Mouse (Mus musculus) urinary bladder, postnatal 25 days (tissue): Measurements from ENCODE around the gene Rreb1.
"Not testable (repeated sequence)": the region's sequence is repeated elsewhere in the genome, so short reads cannot be mapped to it uniquely, and the experiment has no call there.

Source experiments
- DNase-seq: peaks from one replicate; pipeline ENCODE4 v3.0.0; 2022; ENCODE audit warnings: low spot score

The Rreb1 gene

DNA sequence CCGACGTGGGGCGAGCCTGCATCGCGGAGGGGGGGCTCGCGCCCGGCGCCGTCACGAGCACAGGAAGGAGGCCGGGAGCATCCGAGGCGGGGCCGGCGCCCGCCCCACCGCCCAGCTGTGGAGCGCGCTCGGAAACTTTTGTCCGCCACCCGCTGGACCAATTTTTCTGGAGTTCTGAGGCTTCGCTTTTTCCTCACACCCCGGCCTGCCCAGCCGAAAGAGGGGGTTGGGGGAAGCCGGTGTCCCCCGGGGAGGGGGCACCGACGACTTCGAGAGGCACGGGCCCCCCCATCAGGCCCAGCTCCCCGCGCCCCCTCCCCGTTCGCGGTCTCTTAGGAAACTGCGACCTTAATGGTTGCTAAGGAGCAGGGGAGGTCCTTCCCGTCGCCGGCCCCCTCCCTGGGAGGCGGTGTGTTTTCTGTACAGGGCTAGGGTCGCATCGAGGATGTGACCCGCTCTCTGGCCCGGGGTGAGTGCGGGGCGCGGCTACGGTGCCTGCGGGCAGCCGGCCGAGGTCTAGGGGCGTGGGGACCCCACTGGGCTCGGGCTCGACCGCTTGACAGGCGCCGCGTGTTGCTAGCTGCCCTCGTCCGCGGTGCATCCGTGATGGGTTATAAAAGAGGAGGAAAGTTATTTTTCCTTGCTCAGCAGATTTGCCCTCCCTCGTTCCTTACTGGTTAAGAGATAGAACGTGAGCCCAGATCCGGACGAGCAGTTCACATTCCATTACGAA, 49.2 kb downstream of the Rreb1 start:
- DNase-seq, result peak; percentile 49

DNA sequence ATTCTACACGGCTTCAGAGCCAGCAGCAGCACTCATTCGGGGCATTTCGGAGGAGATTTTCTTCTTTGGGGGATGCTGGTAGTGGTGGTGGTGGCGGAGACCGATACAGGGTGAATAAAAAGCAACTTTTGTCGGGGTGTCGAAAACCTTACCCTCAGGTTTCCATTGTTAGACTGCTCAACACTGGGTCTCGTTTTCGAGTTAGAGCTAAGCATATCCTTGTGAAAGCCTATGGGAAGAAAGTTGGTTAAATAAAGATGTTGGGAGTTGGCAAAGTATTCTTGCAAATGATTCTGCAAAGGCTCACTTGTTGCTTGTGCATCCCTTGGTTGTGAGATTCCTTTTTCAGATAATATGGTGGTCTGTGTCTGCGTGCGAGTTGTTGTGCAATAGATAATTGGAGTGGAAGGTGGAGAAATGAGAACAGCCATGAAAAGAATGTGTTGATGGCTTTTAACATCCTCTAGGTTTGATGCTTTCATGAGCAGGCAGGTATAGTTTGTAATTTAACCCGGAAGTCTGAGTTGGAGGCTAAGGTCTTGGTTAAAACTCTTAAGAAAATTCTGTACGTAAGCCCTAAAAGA, 49.9 kb downstream of the Rreb1 start:
- DNase-seq, result no peak

GRCm38 (mm10) chr13:37828928-37829327, 50.7 kb downstream of the Rreb1 start:
- no peak for DNase-seq

GRCm38 (mm10) chr13:37830256-37830655, 52.1 kb downstream of the Rreb1 start:
- no peak for DNase-seq

GRCm38 (mm10) chr13:37830874-37831311, 52.7 kb downstream of the Rreb1 start:
- no peak for DNase-seq

DNA sequence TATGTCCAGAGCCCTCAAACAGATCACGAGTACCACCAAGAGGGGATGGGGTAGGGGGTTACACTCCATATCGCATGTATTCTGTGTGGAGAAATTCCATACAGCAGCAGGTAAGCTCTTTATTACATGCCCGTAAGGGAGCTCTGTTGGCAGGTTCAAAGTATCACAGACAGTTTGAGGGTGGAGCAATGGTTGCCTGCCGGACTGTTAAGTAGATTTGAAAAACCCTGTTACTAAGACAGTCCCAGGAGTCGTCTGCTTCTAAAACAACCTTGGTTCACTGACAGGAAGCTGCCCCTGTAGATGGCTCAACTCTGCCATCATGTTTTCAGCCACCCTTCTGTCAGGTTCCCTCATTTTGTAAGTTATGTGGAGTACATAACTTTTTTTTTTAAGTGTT, 54.3 kb downstream of the Rreb1 start:
- DNase-seq, result no peak

- DNase-seq, result no peak
Observed at GRCm38 (mm10) chr13:37833500-37833899, 55.3 kb downstream of the Rreb1 start.

GRCm38 (mm10) chr13:37835296-37835695, 57.1 kb downstream of the Rreb1 start:
- DNase-seq, result no peak

DNA sequence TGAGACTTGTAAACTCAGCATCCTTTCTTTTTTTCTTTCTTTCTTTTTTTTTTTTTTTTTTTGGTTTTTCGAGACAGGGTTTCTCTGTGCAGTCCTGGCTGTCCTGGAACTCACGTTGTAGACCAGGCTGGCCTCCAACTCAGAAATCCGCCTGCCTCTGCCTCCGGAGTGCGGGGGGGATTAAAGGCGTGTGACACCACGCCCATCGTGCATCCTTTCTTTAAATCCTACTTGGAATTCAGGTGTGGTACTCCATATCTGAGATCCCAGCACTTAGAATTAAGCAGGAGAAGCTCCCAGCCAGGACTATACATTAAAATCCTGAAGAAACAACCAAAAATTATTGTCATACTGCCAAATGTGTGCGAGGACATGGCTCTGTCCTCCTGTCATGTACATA, 57.6 kb downstream of the Rreb1 start:
- not testable (repeated sequence) for DNase-seq

DNA sequence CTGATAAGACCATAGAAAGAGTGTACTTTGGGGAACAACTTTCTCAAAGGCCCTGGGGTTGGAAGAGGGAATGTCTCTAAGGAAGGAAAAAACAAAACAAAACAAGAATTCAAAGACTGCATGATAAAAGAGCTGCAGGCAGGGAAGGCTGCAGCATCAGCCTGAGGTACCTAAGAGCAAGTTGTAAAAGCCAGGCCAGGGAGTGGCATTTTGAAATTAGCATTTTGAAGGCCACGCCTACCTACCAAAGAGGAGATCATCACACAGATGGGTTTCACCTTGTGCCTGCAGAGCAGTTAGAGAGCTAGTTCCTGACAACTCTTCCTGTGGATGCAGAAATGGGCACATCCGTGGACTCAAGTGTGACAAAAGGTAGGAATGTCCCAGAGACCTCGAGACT, 59.2 kb downstream of the Rreb1 start:
- DNase-seq, result no peak

GRCm38 (mm10) chr13:37838260-37839183, 60.3 kb downstream of the Rreb1 start:
- no peak for DNase-seq

- no peak for DNase-seq
Observed at GRCm38 (mm10) chr13:37843241-37843640, 65.0 kb downstream of the Rreb1 start.

GRCm38 (mm10) chr13:37843844-37844243, 65.6 kb downstream of the Rreb1 start:
- DNase-seq, result no peak

- DNase-seq, result no peak
Observed at GRCm38 (mm10) chr13:37845156-37845555, 67.0 kb downstream of the Rreb1 start.

DNA sequence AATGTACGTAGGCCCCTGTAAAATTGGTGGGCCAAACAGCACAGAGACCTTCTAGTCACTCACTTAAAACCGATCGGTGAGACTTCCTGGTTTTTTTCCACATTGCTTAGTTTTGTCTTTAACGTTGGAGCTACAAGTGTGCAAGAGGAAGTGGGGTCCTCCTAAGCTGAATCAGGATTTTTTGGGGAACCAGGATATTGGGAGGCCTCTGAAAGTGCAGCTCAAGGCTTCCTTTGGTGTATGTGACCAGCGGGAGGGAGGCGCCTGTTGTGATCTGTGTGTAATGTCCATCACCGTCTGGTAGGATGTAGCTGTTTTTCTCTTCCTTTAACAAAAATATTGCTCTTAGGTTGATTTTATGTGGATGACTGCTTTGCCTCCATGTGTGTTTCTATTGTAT, 67.4 kb downstream of the Rreb1 start:
- no peak for DNase-seq

- no peak for DNase-seq
Observed at GRCm38 (mm10) chr13:37846507-37846906, 68.3 kb downstream of the Rreb1 start.

- no peak for DNase-seq
Observed at GRCm38 (mm10) chr13:37846962-37847570, 68.9 kb downstream of the Rreb1 start.

DNA sequence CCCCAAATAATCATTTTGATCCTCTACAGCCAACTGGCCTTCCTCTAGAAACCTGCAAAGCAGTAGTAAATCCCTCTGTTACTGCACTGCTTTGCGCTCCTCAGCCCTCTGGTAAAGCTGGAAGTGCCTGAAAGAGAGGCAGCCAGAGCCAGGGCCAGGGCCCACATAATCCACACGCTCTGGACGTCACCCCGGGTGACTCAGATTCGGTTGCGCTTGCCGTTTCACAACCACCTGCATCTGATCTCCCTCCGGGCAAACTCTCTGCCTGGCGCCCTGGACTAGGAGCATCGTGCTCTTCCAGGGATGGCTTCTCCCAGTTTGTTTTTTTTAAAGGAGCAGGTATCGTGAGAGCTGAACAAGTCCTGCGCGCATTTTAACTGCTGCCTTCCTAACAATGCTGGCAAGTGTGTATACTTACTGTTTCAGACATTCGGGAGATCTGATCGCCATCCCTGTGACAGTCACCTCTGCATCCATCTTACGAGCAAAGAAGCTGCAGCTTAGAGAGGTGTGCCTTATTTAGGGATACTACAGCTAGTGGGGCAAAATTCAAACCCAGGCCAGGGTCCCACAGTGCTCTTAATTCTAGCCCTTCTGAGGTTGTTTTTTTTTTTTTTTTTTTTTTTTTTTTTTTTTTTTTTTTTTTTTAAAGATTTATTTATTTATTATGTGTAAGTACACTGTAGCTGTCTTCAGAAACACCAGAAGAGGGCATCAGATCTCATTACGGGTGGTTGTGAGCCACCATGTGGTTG, 69.6 kb downstream of the Rreb1 start:
- peak; percentile 53 for DNase-seq

- DNase-seq, result no peak
Observed at GRCm38 (mm10) chr13:37848438-37848837, 70.2 kb downstream of the Rreb1 start.

DNA sequence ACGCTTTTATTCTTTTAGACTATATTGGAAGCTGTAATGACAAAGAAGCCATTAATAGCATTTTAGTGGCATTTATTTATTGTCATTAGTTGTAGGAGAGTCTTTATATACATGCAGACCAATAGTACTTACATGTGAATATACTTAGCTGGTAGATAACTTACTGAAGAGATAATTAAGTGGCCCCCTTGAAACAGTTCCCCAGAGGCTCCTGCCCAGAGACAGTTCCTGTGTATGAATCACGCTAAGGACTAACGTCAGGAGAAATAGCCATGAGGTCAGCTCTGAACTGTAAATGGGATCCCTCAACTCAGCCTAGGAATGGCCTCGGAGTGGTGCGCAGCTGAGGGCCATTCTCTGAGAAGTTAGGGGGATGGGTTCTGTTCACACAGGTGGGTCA, 73.4 kb downstream of the Rreb1 start:
- no peak for DNase-seq

- no peak for DNase-seq
Observed at GRCm38 (mm10) chr13:37852850-37853249, 74.7 kb downstream of the Rreb1 start.

DNA sequence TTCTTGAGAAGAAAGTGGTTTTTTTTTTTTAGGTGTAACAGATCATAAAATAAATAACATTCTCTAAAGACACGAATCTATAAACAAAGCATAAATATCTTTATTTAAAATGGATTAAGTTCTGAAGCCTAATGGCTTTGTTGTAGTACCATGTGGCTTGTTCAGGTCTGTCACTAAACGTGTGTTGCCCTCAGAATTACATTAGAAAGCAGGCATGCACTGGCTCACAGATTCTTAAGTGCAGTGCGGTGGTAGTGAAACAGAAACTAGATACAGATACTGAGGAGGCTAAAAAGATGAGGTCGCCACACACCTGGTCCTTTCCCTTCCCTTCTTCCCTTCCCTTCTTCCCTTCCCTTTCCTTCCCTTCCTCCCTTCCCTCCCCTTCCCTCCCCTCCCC, 75.2 kb downstream of the Rreb1 start:
- DNase-seq, result no peak
